In the genomic region with DNA sequence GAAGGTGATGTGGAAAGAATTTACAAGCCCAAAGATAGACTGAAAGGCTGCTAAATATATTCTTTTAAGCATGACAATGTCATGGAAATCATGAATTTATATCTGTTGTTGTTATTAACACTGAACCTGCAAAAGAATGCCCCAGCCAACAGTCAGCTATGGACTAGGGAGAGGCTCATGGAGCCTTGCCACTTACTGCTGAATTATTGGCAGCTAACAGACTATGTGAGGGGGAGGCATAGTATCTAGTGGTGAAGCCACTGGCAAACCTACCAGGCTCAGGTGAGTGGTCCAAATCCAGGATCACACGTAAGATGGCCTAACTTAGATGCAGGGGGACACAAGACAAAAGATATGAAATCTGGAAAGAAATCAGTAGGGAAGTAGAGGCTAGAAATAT, we compare ENCODE assay signal across 16 mouse cellular contexts.
"Had no signal": no experiment of that assay in that cellular context is flagged by ENCODE, and none has a peak within 500 bp of the region (broad histone marks: within the 10 kb centered on the region; RNA-seq: fewer than 3 reads in every experiment).

No protein-coding gene starts in this region.

- H3K4me1 ChIP-seq: neural tube, embryonic 13.5 days; neural tube, embryonic 15.5 days; stomach, embryonic 15.5 days had no signal

- H3K9me3 ChIP-seq: neural tube, embryonic 13.5 days; neural tube, embryonic 15.5 days; stomach, embryonic 15.5 days had no signal

- DNase-seq: retina, postnatal 1 day; right cerebral cortex, adult 18-20 months; right cerebral cortex, postnatal 14 days; right cerebral cortex, postnatal 25 days; right cerebral cortex, postnatal 4 days; spleen, adult 18-20 months; thymus, adult 18-20 months; thymus, adult 2 months; thymus, postnatal 14 days; thymus, postnatal 25 days; thymus, postnatal 36 days; thymus, postnatal 4 days had no signal

- H3K4me3 ChIP-seq: neural tube, embryonic 13.5 days; neural tube, embryonic 15.5 days; stomach, embryonic 15.5 days had no signal

- H3K36me3 ChIP-seq: neural tube, embryonic 13.5 days; neural tube, embryonic 15.5 days; stomach, embryonic 15.5 days had no signal

- H3K27ac ChIP-seq: neural tube, embryonic 13.5 days; neural tube, embryonic 15.5 days; stomach, embryonic 15.5 days; stomach, postnatal 0 days had no signal

- H3K27me3 ChIP-seq: neural tube, embryonic 13.5 days; neural tube, embryonic 15.5 days; stomach, embryonic 15.5 days had no signal
